Mouse (Mus musculus) erythroblast, embryonic 14.5 days (primary cell): ENCODE data around the gene Gsdme.

ENCODE experiments used
- GATA1 ChIP-seq: IDR thresholded peaks from 2 replicates; pipeline ENCODE4 v1.6.1; 2012; ENCODE audit warnings: low read length, inconsistent platforms, mixed read lengths
- TAL1 ChIP-seq: IDR thresholded peaks from 3 replicates; pipeline ENCODE4 v1.6.1; 2012; ENCODE audit warnings: low read length, inconsistent platforms, mixed read lengths

GRCm38 (mm10) chr6:50299071-50299470, 35.4 kb upstream of the Gsdme start:
- TF ChIP-seq TAL1 (no peak), GATA1 (no peak)
